Mouse (Mus musculus): ENCODE results near the gene Meis2. TPM values are rescaled to one million over a fixed set of nuclear protein-coding genes. Genes with fewer than 3 reads are reported as not detected.

Gene Meis2
- total and polyA plus RNA-seq, 3 experiments: 3.1 to 9.8 TPM; not detected in 1

DNA sequence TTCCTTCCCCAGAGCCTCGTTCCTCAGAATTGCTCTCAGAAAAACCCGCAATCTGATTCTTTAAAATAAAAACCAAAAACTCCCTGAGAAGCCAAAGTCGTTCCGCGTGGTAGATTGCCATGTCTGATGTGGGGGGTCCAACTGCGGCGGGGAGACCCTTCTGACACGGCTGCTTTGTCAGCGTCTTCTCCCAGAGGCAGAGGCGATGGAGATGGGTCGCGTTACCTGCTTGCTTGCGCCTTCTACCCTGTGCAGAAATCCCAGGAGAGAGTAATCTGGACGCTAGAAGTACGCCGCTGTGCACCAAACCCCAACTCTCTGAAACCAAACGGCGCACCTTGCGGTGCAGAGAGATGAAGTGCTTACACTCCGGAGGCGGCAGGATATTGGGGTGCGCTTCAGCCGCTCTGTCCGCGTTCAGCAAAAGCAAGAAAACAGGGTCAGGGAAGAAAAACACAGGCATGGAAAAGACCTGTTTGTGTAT is 210.8 kb downstream of the Meis2 start:
- no peak for DNase-seq (ENCODE audit: low read depth, low spot score)
- Histone ChIP-seq H3K9me3 (replicated peaks; ENCODE audit: insufficient read depth, low read length) (no peaks in the 10 kb centered on the region), H3K27me3 (ENCODE audit: control insufficient read depth in 1 of 2, insufficient read depth in 2 of 2, low read length in 2 of 2) (no peaks in the 10 kb centered on the region), H3K27ac (ENCODE audit: control insufficient read depth, low read depth, low read length) (no peak overlapping the region), H3K36me3 (ENCODE audit: control insufficient read depth in 1 of 2, insufficient read depth in 2 of 2, low read length in 2 of 2) (peaks cover 0 to 4% of the 10 kb centered on the region in 2 experiments; a peak in 1 of 4 replicates), H3K4me1 (ENCODE audit: control insufficient read depth in 1 of 2, insufficient read depth in 2 of 2, low read length in 2 of 2) (0 out of 4 replicates have a peak, but pooled peaks cover 0 to 3% of the 10 kb centered on the region in 2 experiments), H3K9ac (ENCODE audit: control insufficient read depth, low read depth, low read length, poor library complexity, severe bottlenecking) (no peak overlapping the region), H3K4me3 (ENCODE audit: control insufficient read depth in 1 of 2, insufficient read depth in 1 of 2, low read depth in 2 of 2, low read length in 2 of 2) (no peak overlapping the region), H3K79me2 (ENCODE audit: control insufficient read depth, insufficient read depth, low read length, poor library complexity) (no peaks in the 10 kb centered on the region)
- TF ChIP-seq MXI1 (IDR thresholded peaks at IDR 0.05; ENCODE audit: low read depth, low read length) (no peak), ZC3H11A (IDR thresholded peaks at IDR 0.05; ENCODE audit: low read depth, low read length) (no peak), RCOR1 (IDR thresholded peaks at IDR 0.05; ENCODE audit: low read depth, low read length) (no peak), CTCF (IDR thresholded peaks at IDR 0.05 in 2 of 3, conservative IDR thresholded peaks at IDR 0.05 in 1 of 3; ENCODE audit: control insufficient read depth in 1 of 3, insufficient read depth in 1 of 3, low read depth in 2 of 3, low read length in 3 of 3, poor library complexity in 1 of 3, severe bottlenecking in 1 of 3) (no peak), SIN3A (IDR thresholded peaks at IDR 0.05; ENCODE audit: low read length) (no peak), MEF2A (IDR thresholded peaks at IDR 0.05; ENCODE audit: extremely low read depth, insufficient replicate concordance, low read depth, low read length, poor library complexity, severe bottlenecking) (no peak), E2F4 (IDR thresholded peaks at IDR 0.05; ENCODE audit: borderline replicate concordance, low read depth, low read length) (no peak), POLR2AphosphoS2 (IDR thresholded peaks at IDR 0.05; ENCODE audit: low read length) (no peak), RAD21 (IDR thresholded peaks at IDR 0.05; ENCODE audit: low read depth, low read length) (no peak), NELFE (IDR thresholded peaks at IDR 0.05; ENCODE audit: low read depth, low read length) (no peak), MAFK (IDR thresholded peaks at IDR 0.05; ENCODE audit: borderline replicate concordance, low read depth, low read length) (no peak), MYC (IDR thresholded peaks at IDR 0.05; ENCODE audit: low read depth, low read length) (no peak)

DNA sequence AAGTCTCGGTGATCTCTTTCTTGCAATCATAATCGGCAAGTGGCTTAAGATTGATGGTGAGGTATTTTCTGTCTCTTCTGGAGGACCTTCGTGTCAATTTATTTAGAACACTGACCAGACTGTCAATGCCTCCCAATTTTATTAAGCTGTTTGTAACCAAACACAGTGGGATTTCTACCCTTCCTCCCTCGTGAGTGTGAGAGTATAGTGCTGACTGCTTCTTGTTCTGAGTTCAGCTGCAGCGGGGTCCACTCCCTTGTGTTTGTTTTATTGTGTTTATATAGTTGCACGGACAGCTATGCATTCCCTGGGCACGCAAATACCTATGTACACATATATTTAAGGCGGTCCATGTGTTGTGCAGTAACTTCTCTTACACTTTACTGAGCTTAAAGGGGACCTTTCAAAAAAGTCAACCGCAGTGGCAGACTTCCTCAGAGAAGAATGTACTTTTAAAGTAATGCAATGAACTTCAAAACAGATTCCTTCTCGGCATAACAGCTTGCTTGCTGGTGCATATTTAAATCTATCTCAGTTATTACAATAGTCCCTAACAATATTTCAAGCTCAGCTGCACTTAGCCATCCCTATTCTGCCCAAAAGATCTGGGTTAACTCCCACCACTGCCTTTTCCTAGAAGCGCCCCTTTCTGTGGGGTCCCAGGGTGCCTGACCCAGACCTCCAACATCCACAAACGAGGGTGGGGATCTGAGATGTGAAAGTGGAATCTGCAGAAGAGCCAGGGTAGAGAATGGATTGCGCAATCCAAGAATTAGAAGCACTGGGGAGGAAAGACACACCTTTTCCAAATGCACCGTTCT is 211.4 kb downstream of the Meis2 start:
- Histone ChIP-seq H3K4me3 (ENCODE audit: control insufficient read depth in 1 of 2, insufficient read depth in 1 of 2, low read depth in 2 of 2, low read length in 2 of 2) (no peak overlapping the region), H3K27me3 (ENCODE audit: control insufficient read depth in 1 of 2, insufficient read depth in 2 of 2, low read length in 2 of 2) (no peaks in the 10 kb centered on the region), H3K36me3 (ENCODE audit: control insufficient read depth in 1 of 2, insufficient read depth in 2 of 2, low read length in 2 of 2) (peaks cover 0 to 4% of the 10 kb centered on the region in 2 experiments; a peak in 1 of 4 replicates), H3K9ac (ENCODE audit: control insufficient read depth, low read depth, low read length, poor library complexity, severe bottlenecking) (no peak overlapping the region), H3K9me3 (replicated peaks; ENCODE audit: insufficient read depth, low read length) (no peaks in the 10 kb centered on the region), H3K4me1 (ENCODE audit: control insufficient read depth in 1 of 2, insufficient read depth in 2 of 2, low read length in 2 of 2) (0 out of 4 replicates have a peak, but pooled peaks cover 0 to 3% of the 10 kb centered on the region in 2 experiments), H3K27ac (ENCODE audit: control insufficient read depth, low read depth, low read length) (no peak overlapping the region), H3K79me2 (ENCODE audit: control insufficient read depth, insufficient read depth, low read length, poor library complexity) (no peaks in the 10 kb centered on the region)
- TF ChIP-seq NELFE (IDR thresholded peaks at IDR 0.05; ENCODE audit: low read depth, low read length) (no peak), RAD21 (IDR thresholded peaks at IDR 0.05; ENCODE audit: low read depth, low read length) (no peak), MXI1 (IDR thresholded peaks at IDR 0.05; ENCODE audit: low read depth, low read length) (no peak), NRF1 (IDR thresholded peaks at IDR 0.05; ENCODE audit: insufficient read depth, low read depth, low read length, poor library complexity, severe bottlenecking) (no peak), ZKSCAN1 (IDR thresholded peaks at IDR 0.05; ENCODE audit: low read depth, low read length) (no peak), POLR2A (IDR thresholded peaks at IDR 0.05; ENCODE audit: control insufficient read depth in 1 of 2, insufficient read depth in 1 of 2, low read depth in 1 of 2, low read length in 2 of 2, poor library complexity in 1 of 2) (no peak), ZNF384 (IDR thresholded peaks at IDR 0.05; ENCODE audit: low read depth, low read length) (no peak)
- no peak for DNase-seq (ENCODE audit: low read depth, low spot score)

Data from MEL (cell line).